Mouse (Mus musculus): ENCODE measurements around the gene Thumpd3.

- no peak for TF ChIP-seq CTCF (IDR thresholded peaks at IDR 0.05; ENCODE audit: low read depth)
- no peak for TF ChIP-seq EP300 (IDR thresholded peaks at IDR 0.05; ENCODE audit: low read depth)
These were observed 9.4 kb upstream of the Thumpd3 start for GRCm38 (mm10) chr6:113036463-113037175.
